Mouse (Mus musculus): ENCODE results near the gene Rtn4. TPM values are rescaled to one million over a fixed set of nuclear protein-coding genes. Genes with fewer than 3 reads are reported as not detected.
"Not testable (repeated sequence)": the region's sequence is repeated elsewhere in the genome, so short reads cannot be mapped to it uniquely, and the experiment has no call there.

Gene Rtn4
- polyA plus RNA-seq, 1 experiment from 2014 or later, result 11.4 TPM

DNA sequence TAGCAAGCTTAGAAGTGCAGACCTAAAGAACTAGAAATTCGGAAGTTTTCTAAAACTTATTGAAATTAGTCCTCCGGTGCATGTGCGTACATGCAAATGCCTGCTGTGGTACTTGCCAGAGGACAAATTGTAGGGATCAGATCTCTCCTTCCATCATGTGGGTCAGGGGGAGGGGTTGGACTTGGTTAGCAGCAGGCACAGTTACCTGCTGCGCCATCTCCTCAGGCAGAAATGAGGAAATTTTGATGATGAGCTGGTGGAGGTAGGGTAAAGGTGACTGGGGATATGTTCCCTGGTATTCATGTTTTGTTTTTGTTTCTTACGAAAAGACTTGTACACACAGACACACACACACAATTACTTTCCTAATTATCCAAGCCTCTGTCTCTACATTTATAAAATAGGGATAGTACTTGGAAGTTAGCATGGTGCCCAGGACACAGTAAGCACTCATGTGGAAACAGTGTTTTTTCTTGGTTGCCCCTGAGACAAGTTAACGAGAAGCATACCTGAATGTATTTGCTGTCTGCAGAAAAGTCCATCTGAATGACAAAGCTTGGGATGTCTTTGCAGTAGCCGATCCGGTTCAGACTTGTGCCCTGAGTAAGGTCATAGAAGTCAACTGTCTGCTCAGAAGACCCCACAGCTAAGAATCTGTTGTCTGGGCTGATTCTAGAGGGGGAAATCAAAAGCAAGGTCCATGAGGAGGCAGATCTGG lies 56.2 kb downstream of the Rtn4 start:
- ATAC-seq (ENCODE audit: low read depth), result no peak
- no peaks in the 10 kb centered on the region; the same call in 1 of the 2 replicates for H3K36me3 ChIP-seq (ENCODE audit: control insufficient read depth, insufficient read depth)
- H3K9me3 ChIP-seq (replicated peaks; ENCODE audit: control insufficient read depth, low read length), result no peaks in the 10 kb centered on the region
- H3K27me3 ChIP-seq (ENCODE audit: control insufficient read depth, insufficient read depth, low read depth, low read length), result no peaks in the 10 kb centered on the region
- H3K9ac ChIP-seq (ENCODE audit: low read depth, low read length), result no peak overlapping the region
- no peak overlapping the region for H3K27ac ChIP-seq (ENCODE audit: low read length)
- no peaks in the 10 kb centered on the region for H3K4me1 ChIP-seq (ENCODE audit: control insufficient read depth, low read depth, low read length)
- 78% methylated on average over 8 of the region's 8 CpGs for WGBS (ENCODE audit: insufficient replicate concordance)
- H3K4me2 ChIP-seq (ENCODE audit: low read depth, low read length), result no peak overlapping the region
- no peak overlapping the region for H3K4me3 ChIP-seq (ENCODE audit: low read depth, low read length)

DNA sequence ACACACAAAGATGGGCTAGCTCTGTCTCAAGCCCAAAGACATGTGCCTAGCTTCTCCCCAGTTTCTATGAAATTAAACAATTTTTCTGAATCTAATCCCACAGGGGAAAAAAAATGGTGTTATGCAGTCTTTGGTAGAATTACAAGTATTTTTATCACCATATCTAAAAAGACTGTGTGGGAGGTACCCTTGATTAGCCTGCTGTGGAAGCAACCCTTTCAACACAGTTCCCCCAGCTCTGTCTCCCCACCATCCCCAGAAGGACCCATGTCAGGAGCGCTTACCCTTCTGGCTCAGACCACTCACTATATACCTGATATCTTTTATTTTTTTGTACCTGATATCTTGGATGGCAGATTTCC lies 56.7 kb downstream of the Rtn4 start:
- Histone ChIP-seq H3K27me3 (ENCODE audit: control insufficient read depth, insufficient read depth, low read depth, low read length) (no peaks in the 10 kb centered on the region), H3K27ac (ENCODE audit: low read length) (no peak overlapping the region), H3K9ac (ENCODE audit: low read depth, low read length) (no peak overlapping the region), H3K4me2 (ENCODE audit: low read depth, low read length) (no peak overlapping the region), H3K36me3 (ENCODE audit: control insufficient read depth, insufficient read depth) (no peaks in the 10 kb centered on the region; the same call in 1 of the 2 replicates), H3K9me3 (replicated peaks; ENCODE audit: control insufficient read depth, low read length) (no peaks in the 10 kb centered on the region), H3K4me1 (ENCODE audit: control insufficient read depth, low read depth, low read length) (no peaks in the 10 kb centered on the region), H3K4me3 (ENCODE audit: low read depth, low read length) (no peak overlapping the region)
- 87% methylated on average over 1 of the region's 1 CpGs for WGBS (ENCODE audit: insufficient replicate concordance)
- no peak for ATAC-seq (ENCODE audit: low read depth)

DNA sequence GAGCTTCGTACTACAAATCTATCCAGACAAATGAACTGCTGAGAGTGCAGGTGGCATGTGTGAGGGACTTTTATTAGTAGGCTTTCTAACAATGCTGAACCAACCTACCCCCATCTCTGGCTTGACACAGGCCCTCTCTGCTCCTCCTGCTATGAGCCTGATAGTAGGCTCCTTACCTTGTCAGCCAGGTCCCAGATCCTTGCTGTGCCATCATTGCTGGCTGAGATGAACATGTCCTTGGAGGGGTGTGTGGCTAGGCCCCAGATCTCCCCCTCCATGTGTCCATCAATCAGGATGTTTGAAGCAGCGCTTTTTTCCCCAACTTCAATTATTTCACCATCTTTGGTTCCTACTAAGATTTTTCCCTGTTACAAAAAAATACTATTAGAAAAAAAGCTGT lies 58.3 kb downstream of the Rtn4 start:
- WGBS (ENCODE audit: insufficient replicate concordance), result 68% methylated on average over 2 of the region's 2 CpGs
- ATAC-seq (ENCODE audit: low read depth), result no peak

DNA sequence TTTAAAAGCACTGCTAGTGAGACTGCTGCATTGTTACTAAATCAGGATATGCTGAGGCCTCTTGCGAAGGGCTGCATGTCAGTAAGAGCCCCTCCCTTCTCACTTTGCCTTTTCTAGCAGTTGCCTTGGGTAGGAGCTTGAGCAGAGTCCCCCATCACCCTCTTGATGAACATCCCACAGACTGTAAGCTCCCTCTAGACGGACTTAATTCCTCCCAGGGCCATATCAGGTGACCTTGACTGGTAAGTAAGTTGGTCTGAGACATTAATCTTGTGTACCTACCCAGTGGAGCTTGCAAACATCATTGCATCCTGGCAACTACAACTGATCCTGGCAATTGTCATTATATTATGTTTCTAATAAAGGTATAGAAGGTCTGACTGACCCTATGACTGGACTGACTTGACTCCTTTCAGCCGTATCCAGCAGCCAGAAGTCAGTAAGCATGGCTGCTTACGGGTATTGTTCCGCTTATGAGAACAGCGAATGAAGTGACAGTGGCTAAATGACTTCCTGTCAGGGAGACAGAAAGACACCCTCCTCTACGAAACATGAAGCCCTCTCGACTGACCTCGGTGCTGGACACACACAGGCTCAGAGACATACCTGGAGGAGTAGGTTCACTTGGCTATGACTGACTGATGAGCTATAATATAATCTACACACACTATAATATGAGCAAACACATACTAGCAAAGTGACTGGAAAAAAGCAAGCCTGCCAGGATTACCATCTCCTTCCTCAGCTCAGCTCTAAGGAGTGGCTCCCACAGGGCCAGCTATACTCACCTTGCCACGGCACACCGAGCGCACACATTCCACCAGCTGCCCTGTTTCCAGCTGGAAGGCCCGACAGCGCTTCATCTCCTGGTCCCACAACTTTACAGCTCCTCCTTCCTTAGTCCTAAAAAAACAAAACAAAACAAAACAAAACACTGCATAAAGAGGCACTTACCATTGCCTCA lies 59.2 kb downstream of the Rtn4 start:
- Histone ChIP-seq H3K27ac (ENCODE audit: low read length) (no peak overlapping the region), H3K9me3 (replicated peaks; ENCODE audit: control insufficient read depth, low read length) (no peaks in the 10 kb centered on the region), H3K9ac (ENCODE audit: low read depth, low read length) (no peak overlapping the region), H3K4me3 (ENCODE audit: low read depth, low read length) (no peak overlapping the region), H3K4me1 (ENCODE audit: control insufficient read depth, low read depth, low read length) (no peaks in the 10 kb centered on the region), H3K27me3 (ENCODE audit: control insufficient read depth, insufficient read depth, low read depth, low read length) (no peaks in the 10 kb centered on the region), H3K4me2 (ENCODE audit: low read depth, low read length) (no peak overlapping the region), H3K36me3 (ENCODE audit: control insufficient read depth, insufficient read depth) (no peaks in the 10 kb centered on the region)
- 79% methylated on average over 14 of the region's 14 CpGs for WGBS (ENCODE audit: insufficient replicate concordance)
- ATAC-seq (ENCODE audit: low read depth), result no peak

More for the DNA sequence above, 58.3 kb downstream of the Rtn4 start:
- Histone ChIP-seq H3K4me3 (ENCODE audit: low read depth, low read length) (no peak overlapping the region), H3K9me3 (replicated peaks; ENCODE audit: control insufficient read depth, low read length) (no peaks in the 10 kb centered on the region), H3K4me1 (ENCODE audit: control insufficient read depth, low read depth, low read length) (no peaks in the 10 kb centered on the region), H3K27ac (ENCODE audit: low read length) (no peak overlapping the region), H3K27me3 (ENCODE audit: control insufficient read depth, insufficient read depth, low read depth, low read length) (no peaks in the 10 kb centered on the region), H3K36me3 (ENCODE audit: control insufficient read depth, insufficient read depth) (no peaks in the 10 kb centered on the region; the same call in 1 of the 2 replicates), H3K4me2 (ENCODE audit: low read depth, low read length) (no peak overlapping the region), H3K9ac (ENCODE audit: low read depth, low read length) (no peak overlapping the region)

DNA sequence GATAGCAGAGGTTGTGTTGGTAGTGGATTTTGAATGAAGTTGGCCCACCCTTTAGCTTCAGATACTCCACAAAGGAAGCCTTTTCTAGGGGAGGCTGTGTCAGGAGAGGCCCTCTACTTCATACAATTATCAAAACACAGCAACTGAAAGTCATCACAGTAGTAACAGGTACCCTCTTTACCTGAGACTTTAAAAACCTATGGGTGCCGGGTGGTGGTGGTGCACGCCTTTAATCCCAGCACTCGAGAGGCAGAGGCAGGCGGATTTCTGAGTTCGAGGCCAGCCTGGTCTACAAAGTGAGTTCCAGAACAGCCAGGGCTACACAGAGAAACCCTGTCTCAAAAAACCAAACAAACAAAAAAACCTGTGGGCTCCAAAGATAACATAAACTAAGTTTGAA lies 63.3 kb downstream of the Rtn4 start:
- not testable (repeated sequence) for H3K27ac ChIP-seq (ENCODE audit: low read length); H3K9ac ChIP-seq (ENCODE audit: low read depth, low read length); H3K36me3 ChIP-seq (ENCODE audit: control insufficient read depth, insufficient read depth); ATAC-seq (ENCODE audit: low read depth); H3K27me3 ChIP-seq (ENCODE audit: control insufficient read depth, insufficient read depth, low read depth, low read length); H3K4me1 ChIP-seq (ENCODE audit: control insufficient read depth, low read depth, low read length); H3K4me2 ChIP-seq (ENCODE audit: low read depth, low read length); H3K4me3 ChIP-seq (ENCODE audit: low read depth, low read length); H3K9me3 ChIP-seq (replicated peaks; ENCODE audit: control insufficient read depth, low read length)
- 66% methylated on average over 5 of the region's 5 CpGs for WGBS (ENCODE audit: insufficient replicate concordance)

DNA sequence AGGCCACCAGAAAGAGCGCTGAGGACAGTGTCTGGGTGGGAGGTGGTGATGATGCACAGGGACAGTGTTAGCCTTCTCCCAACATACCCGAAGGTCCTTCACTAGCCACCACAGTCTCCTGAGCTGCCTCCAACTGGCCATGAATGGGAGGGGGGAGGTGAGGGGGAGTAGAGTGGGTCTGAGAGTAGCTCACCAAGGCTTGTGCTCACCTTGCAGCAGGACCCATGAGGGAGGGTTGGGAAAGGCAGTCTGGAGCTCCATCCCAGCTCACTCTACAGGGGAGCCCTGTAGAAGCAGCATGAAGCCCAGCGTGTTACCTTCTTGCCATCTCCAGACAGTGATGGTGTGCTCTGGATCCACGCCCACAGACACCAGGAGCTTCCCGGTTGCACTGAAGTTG lies 65.9 kb downstream of the Rtn4 start:
- 62% methylated on average over 5 of the region's 5 CpGs for WGBS (ENCODE audit: insufficient replicate concordance)
- Histone ChIP-seq H3K4me1 (ENCODE audit: control insufficient read depth, low read depth, low read length) (no peaks in the 10 kb centered on the region), H3K36me3 (ENCODE audit: control insufficient read depth, insufficient read depth) (no peaks in the 10 kb centered on the region), H3K9me3 (replicated peaks; ENCODE audit: control insufficient read depth, low read length) (no peaks in the 10 kb centered on the region), H3K27ac (ENCODE audit: low read length) (no peak overlapping the region), H3K9ac (ENCODE audit: low read depth, low read length) (no peak overlapping the region), H3K4me2 (ENCODE audit: low read depth, low read length) (no peak overlapping the region), H3K27me3 (ENCODE audit: control insufficient read depth, insufficient read depth, low read depth, low read length) (no peaks in the 10 kb centered on the region), H3K4me3 (ENCODE audit: low read depth, low read length) (no peak overlapping the region)
- ATAC-seq (ENCODE audit: low read depth), result no peak

DNA sequence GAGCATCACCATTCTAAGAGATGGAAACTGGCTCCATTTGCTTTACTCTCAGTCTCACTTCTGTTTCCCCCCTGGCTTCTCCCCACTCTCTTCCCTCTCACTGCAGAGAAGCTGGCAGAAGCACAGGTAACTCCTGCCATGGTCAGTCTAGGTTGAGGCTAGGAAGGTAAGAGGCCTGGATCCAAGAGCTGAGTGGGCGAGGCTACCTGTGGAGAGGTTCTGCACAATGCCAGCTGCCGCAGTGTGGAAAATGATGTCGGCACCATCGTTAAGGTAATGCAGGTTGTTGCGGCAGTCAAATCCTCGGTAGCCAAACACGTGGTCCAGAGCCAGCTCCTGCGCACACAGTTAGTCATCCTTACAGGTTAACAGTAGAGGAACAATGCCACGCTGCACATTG lies 68.6 kb downstream of the Rtn4 start:
- 78% methylated on average over 9 of the region's 9 CpGs for WGBS (ENCODE audit: insufficient replicate concordance)
- Histone ChIP-seq H3K9ac (ENCODE audit: low read depth, low read length) (no peak overlapping the region), H3K4me2 (ENCODE audit: low read depth, low read length) (no peak overlapping the region), H3K9me3 (replicated peaks; ENCODE audit: control insufficient read depth, low read length) (no peaks in the 10 kb centered on the region), H3K36me3 (ENCODE audit: control insufficient read depth, insufficient read depth) (no peaks in the 10 kb centered on the region), H3K4me3 (ENCODE audit: low read depth, low read length) (no peak overlapping the region), H3K4me1 (ENCODE audit: control insufficient read depth, low read depth, low read length) (no peaks in the 10 kb centered on the region), H3K27ac (ENCODE audit: low read length) (no peak overlapping the region), H3K27me3 (ENCODE audit: control insufficient read depth, insufficient read depth, low read depth, low read length) (no peaks in the 10 kb centered on the region)
- no peak for ATAC-seq (ENCODE audit: low read depth)

DNA sequence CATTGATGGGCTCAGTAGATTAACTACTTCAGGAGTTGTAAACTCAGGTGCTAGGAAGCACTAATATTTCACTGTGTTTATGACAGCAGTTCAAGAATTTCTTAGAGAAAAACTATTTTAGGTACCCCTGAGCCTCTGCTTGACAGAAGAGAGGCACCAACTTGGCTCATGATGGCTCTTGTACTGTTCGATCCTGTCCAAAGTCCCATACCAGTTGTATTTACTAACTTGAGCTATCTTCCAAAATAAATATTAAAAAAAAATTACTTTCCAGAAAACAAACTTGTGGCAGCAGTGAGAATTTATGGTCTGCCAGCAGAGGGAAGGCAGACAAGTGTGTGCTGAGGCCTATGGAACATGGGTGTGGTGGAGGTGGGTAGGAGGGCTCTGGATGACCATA lies 70.0 kb downstream of the Rtn4 start:
- 68% methylated on average over 1 of the region's 1 CpGs for WGBS (ENCODE audit: insufficient replicate concordance)
- H3K4me1 ChIP-seq (ENCODE audit: control insufficient read depth, low read depth, low read length), result no peaks in the 10 kb centered on the region
- H3K4me2 ChIP-seq (ENCODE audit: low read depth, low read length), result no peak overlapping the region
- H3K27ac ChIP-seq (ENCODE audit: low read length), result no peak overlapping the region
- H3K9me3 ChIP-seq (replicated peaks; ENCODE audit: control insufficient read depth, low read length), result no peaks in the 10 kb centered on the region
- H3K9ac ChIP-seq (ENCODE audit: low read depth, low read length), result no peak overlapping the region
- H3K36me3 ChIP-seq (ENCODE audit: control insufficient read depth, insufficient read depth), result no peaks in the 10 kb centered on the region
- no peak overlapping the region for H3K4me3 ChIP-seq (ENCODE audit: low read depth, low read length)
- no peaks in the 10 kb centered on the region for H3K27me3 ChIP-seq (ENCODE audit: control insufficient read depth, insufficient read depth, low read depth, low read length)
- ATAC-seq (ENCODE audit: low read depth), result peak; percentile 32; the same call in 1 of the 2 replicates

DNA sequence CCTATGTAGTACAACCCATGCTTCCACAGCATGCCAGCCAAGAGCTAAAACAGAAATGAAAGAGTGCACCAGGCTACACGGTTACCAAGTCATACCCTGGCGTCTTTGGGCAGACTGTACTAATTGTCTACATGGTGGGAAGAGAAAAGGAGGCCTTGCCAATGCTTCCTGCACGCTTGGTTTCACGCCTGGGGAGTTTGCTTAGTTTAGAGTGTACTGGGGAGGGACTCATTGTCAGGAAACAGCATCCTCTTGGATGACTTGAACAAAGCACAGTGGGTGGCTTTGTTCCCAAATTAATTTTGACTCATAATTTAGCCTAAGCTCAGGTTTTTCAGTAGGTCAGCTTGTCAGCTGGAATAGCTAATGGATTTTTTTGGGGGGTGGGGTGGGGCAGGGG lies 72.3 kb downstream of the Rtn4 start:
- Histone ChIP-seq H3K4me3 (ENCODE audit: low read depth, low read length) (no peak overlapping the region), H3K4me2 (ENCODE audit: low read depth, low read length) (no peak overlapping the region), H3K27ac (ENCODE audit: low read length) (no peak overlapping the region), H3K27me3 (ENCODE audit: control insufficient read depth, insufficient read depth, low read depth, low read length) (no peaks in the 10 kb centered on the region), H3K4me1 (ENCODE audit: control insufficient read depth, low read depth, low read length) (no peaks in the 10 kb centered on the region), H3K9ac (ENCODE audit: low read depth, low read length) (no peak overlapping the region), H3K9me3 (replicated peaks; ENCODE audit: control insufficient read depth, low read length) (no peaks in the 10 kb centered on the region), H3K36me3 (ENCODE audit: control insufficient read depth, insufficient read depth) (no peaks in the 10 kb centered on the region)
- ATAC-seq (ENCODE audit: low read depth), result no peak
- WGBS (ENCODE audit: insufficient replicate concordance), result 58% methylated on average over 4 of the region's 4 CpGs
